Mouse (Mus musculus) erythroid progenitor cell, adult 5-6 weeks (primary cell): ENCODE measurements at regions not wholly inside any gene's neighbourhood (a gene's known extent, or its start where the extent isn't known, plus 50 kb on each side); places are given as distances from the start of the nearest gene placed in this dataset.

Experiments
- ATAC-seq: replicated peaks from 2 replicates; pipeline ENCODE4 v1.8.0; 2016; ENCODE audit warnings: moderate number of reproducible peaks, mild to moderate bottlenecking, moderate TSS enrichment, inconsistent platforms; ENCODE audit not compliant: poor library complexity, low FRiP score, severe bottlenecking

GRCm38 (mm10) chr11:64755563-64755962, 223.3 kb upstream of the Elac2 start:
- no peak for ATAC-seq

- no peak for ATAC-seq
Observed at GRCm38 (mm10) chr11:64760626-64761025, 218.2 kb upstream of the Elac2 start.

GRCm38 (mm10) chr11:64762755-64763154, 216.1 kb upstream of the Elac2 start:
- ATAC-seq, result no peak

- no peak for ATAC-seq
Observed at GRCm38 (mm10) chr11:64764056-64764455, 214.8 kb upstream of the Elac2 start.

- ATAC-seq, result no peak
Observed at GRCm38 (mm10) chr11:64776691-64777090, 202.1 kb upstream of the Elac2 start.

GRCm38 (mm10) chr11:64800246-64801121, 178.4 kb upstream of the Elac2 start:
- ATAC-seq, result no peak

GRCm38 (mm10) chr11:64801351-64801750, 177.5 kb upstream of the Elac2 start:
- ATAC-seq, result peak; percentile 92

GRCm38 (mm10) chr11:64805567-64805966, 173.3 kb upstream of the Elac2 start:
- ATAC-seq, result no peak

GRCm38 (mm10) chr11:64812408-64812807, 166.4 kb upstream of the Elac2 start:
- no peak for ATAC-seq

GRCm38 (mm10) chr11:64829429-64829828, 149.4 kb upstream of the Elac2 start:
- ATAC-seq, result no peak

GRCm38 (mm10) chr11:64832453-64832852, 146.4 kb upstream of the Elac2 start:
- ATAC-seq, result no peak

- ATAC-seq, result no peak
Observed at GRCm38 (mm10) chr11:64833786-64834185, 145.1 kb upstream of the Elac2 start.

GRCm38 (mm10) chr11:64836771-64837170, 142.1 kb upstream of the Elac2 start:
- no peak for ATAC-seq

GRCm38 (mm10) chr11:64841092-64841491, 137.7 kb upstream of the Elac2 start:
- peak; percentile 86 for ATAC-seq

- ATAC-seq, result peak; percentile 69
Observed at GRCm38 (mm10) chr11:64842775-64843530, 135.9 kb upstream of the Elac2 start.

- no peak for ATAC-seq
Observed at GRCm38 (mm10) chr11:64846577-64847147, 132.2 kb upstream of the Elac2 start.

GRCm38 (mm10) chr11:64859636-64860035, 119.2 kb upstream of the Elac2 start:
- no peak for ATAC-seq

GRCm38 (mm10) chr11:64880674-64881073, 98.2 kb upstream of the Elac2 start:
- ATAC-seq, result no peak

- ATAC-seq, result no peak
Observed at GRCm38 (mm10) chr11:64884518-64884917, 94.3 kb upstream of the Elac2 start.

- ATAC-seq, result no peak
Observed at GRCm38 (mm10) chr11:64889335-64890020, 89.4 kb upstream of the Elac2 start.
